Mouse (Mus musculus) erythroid progenitor cell, adult 5-6 weeks (primary cell): ENCODE results near the gene Cts8. TPM values are rescaled to one million over a fixed set of nuclear protein-coding genes. Genes with fewer than 3 reads are reported as not detected.
A peak's percentile ranks its signal among the peaks of the same experiment; 100 is the strongest.

Experiments
- ATAC-seq: replicated peaks from 2 replicates; pipeline ENCODE4 v1.8.0; 2016; ENCODE audit warnings: moderate number of reproducible peaks, mild to moderate bottlenecking, moderate TSS enrichment, inconsistent platforms; ENCODE audit not compliant: poor library complexity, low FRiP score, severe bottlenecking
- total RNA-seq, 2 experiments: library from RNA; stranded (forward) in 1 of 2; stranded (reverse) in 1 of 2; fragments of 150-400 nt in 1 of 2; fragments of 186-747, 209-891 nt in 1 of 2; gene quantifications; 2 replicates each; pipeline versions ENCODE4 v1.2.3 to v1.2.4; 2015 to 2017; ENCODE audit warnings: low replicate concordance in 2 of 2

Cts8 gene
- total RNA-seq (2015; ENCODE audit: low replicate concordance) (not detected in 2 replicates), total RNA-seq (2017; ENCODE audit: low replicate concordance) (not detected in 2 replicates)

GRCm38 (mm10) chr13:61255258-61255657 is at the start of gene Cts8:
TSS of gene Cts8 (minus strand) at chr13:61255358.
- no peak for ATAC-seq

GRCm38 (mm10) chr13:61288739-61289138 is 33.6 kb upstream of the Cts8 start, which contains the start of gene Gm49398:
TSS of gene Gm49398 (minus strand) at chr13:61288839.
- no peak for ATAC-seq

- ATAC-seq: peak; percentile 42; the same call in 1 of the 2 replicates
Observed at GRCm38 (mm10) chr13:61241076-61241947, 13.8 kb downstream of the Cts8 start.

GRCm38 (mm10) chr13:61203310-61203709 is 51.8 kb downstream of the Cts8 start, which contains the start of gene Cts6:
TSS of gene Cts6 (minus strand) at chr13:61203410.
- no peak for ATAC-seq

Other genes with a start within 250 kb of the Cts8 start
- not detected in 2 replicates for gene Ctsj, start 249.4 kb downstream of the Cts8 start, total RNA-seq (2015; ENCODE audit: low replicate concordance)
- not detected in 2 replicates for gene Ctsj, start 249.4 kb downstream of the Cts8 start, total RNA-seq (2017; ENCODE audit: low replicate concordance)
- gene Ctsq, start 214.7 kb downstream of the Cts8 start, total RNA-seq (2015; ENCODE audit: low replicate concordance): not detected in 2 replicates
- gene Ctsq, start 214.7 kb downstream of the Cts8 start, total RNA-seq (2017; ENCODE audit: low replicate concordance): not detected in 2 replicates
- gene Ctsr, start 91.1 kb downstream of the Cts8 start, total RNA-seq (2015; ENCODE audit: low replicate concordance): not detected in 2 replicates
- gene Ctsr, start 91.1 kb downstream of the Cts8 start, total RNA-seq (2017; ENCODE audit: low replicate concordance): not detected in 2 replicates
- gene Cts6, start 51.9 kb downstream of the Cts8 start, total RNA-seq (2015; ENCODE audit: low replicate concordance): not detected in 2 replicates
- gene Cts6, start 51.9 kb downstream of the Cts8 start, total RNA-seq (2017; ENCODE audit: low replicate concordance): not detected in 2 replicates
- gene Gm49398, start 33.5 kb upstream of the Cts8 start, total RNA-seq (2015; ENCODE audit: low replicate concordance): not detected in 2 replicates
- gene Gm49398, start 33.5 kb upstream of the Cts8 start, total RNA-seq (2017; ENCODE audit: low replicate concordance): not detected in 2 replicates
- not detected in 2 replicates for gene Cts7, start 102.8 kb upstream of the Cts8 start, total RNA-seq (2015; ENCODE audit: low replicate concordance)
- gene Cts7, start 102.8 kb upstream of the Cts8 start, total RNA-seq (2017; ENCODE audit: low replicate concordance): not detected in 2 replicates